Mouse (Mus musculus) embryonic facial prominence, embryonic 11.5 days (tissue): ENCODE data around the gene Cdc34. TPM values are rescaled to one million over a fixed set of nuclear protein-coding genes. Genes with fewer than 3 reads are reported as not detected.

Source experiments
- ATAC-seq: fragments of 200-750 bp; cut with Nextera tagmentation; replicated peaks from 2 replicates; pipeline ENCODE4 v1.8.0; 2017; ENCODE audit warnings: low read depth; ENCODE audit not compliant: insufficient number of reproducible peaks, low FRiP score, low TSS enrichment
- DNase-seq: peaks from one replicate; pipeline ENCODE4 v3.0.0-alpha.2; 2015; ENCODE audit warnings: low spot score
- H3K27ac ChIP-seq: fragments of 300-500 bp; sonication (generic); replicated peaks from 2 replicates; pipeline ENCODE4 v1.5.1; 2014; ENCODE audit warnings: mild to moderate bottlenecking, low read depth, low read length, control low read depth
- H3K27me3 ChIP-seq: fragments of 300-500 bp; sonication (generic); 2 replicates; pipeline ENCODE4 v1.6.1; 2014; ENCODE audit warnings: mild to moderate bottlenecking, low read length, moderate library complexity, mixed read lengths; ENCODE audit not compliant: control insufficient read depth, insufficient read depth
- H3K36me3 ChIP-seq: fragments of 300-500 bp; sonication (generic); replicated peaks from 2 replicates; pipeline ENCODE4 v1.6.1; 2014; ENCODE audit warnings: low read depth, mild to moderate bottlenecking, low read length, moderate library complexity, mixed read lengths; ENCODE audit not compliant: control insufficient read depth, insufficient read depth
- H3K4me1 ChIP-seq: fragments of 300-500 bp; sonication (generic); 2 replicates; pipeline ENCODE4 v1.6.1; 2014; ENCODE audit warnings: low read length, mixed read lengths; ENCODE audit not compliant: control insufficient read depth, insufficient read depth
- H3K4me2 ChIP-seq: fragments of 300-500 bp; sonication (generic); 2 replicates; pipeline ENCODE4 v1.6.1; 2014; ENCODE audit warnings: low read depth, mild to moderate bottlenecking, control low read depth, low read length, moderate library complexity
- H3K4me3 ChIP-seq: fragments of 300-500 bp; sonication (generic); 2 replicates; pipeline ENCODE4 v1.5.1; 2014; ENCODE audit warnings: low read depth, low read length, control low read depth
- H3K9ac ChIP-seq: fragments of 300-500 bp; sonication (generic); replicated peaks from 2 replicates; pipeline ENCODE4 v1.6.1; 2014; ENCODE audit warnings: mild to moderate bottlenecking, control low read depth, low read length
- H3K9me3 ChIP-seq: fragments of 300-500 bp; sonication (generic); replicated peaks from 2 replicates; pipeline ENCODE4 v1.6.1; 2016; ENCODE audit warnings: mild to moderate bottlenecking, low read length, inconsistent platforms, mixed read lengths; ENCODE audit not compliant: control insufficient read depth
- WGBS: fragments of 180-500 bp; shearing (Covaris S2); extraction: QIAGEN DNeasy Blood & Tissue Kit; methylation state at CpG from one replicate; pipeline ENCODE4 v1.1.7; 2014; 5-methylcytosine and 5-hydroxymethylcytosine counted together
- polyA plus RNA-seq: library from polyadenylated mRNA; unstranded; fragments of >200 nt; fragmentation: Nextera tagmentation; extraction: Ambion mirVana; gene quantifications from 2 replicates; pipeline ENCODE4 v1.2.1, GENCODE M21; 2014

Cdc34 gene
- polyA plus RNA-seq, 1 experiment from 2014 or later, result 150 TPM

GRCm38 (mm10) chr10:79684770-79685600 lies 3.0 kb downstream of the Cdc34 start:
- ATAC-seq, result no peak
- H3K9me3 ChIP-seq, result no peaks in the 10 kb centered on the region
- peaks cover 21% of the 10 kb centered on the region for H3K36me3 ChIP-seq
- no peaks in the 10 kb centered on the region for H3K27me3 ChIP-seq
- H3K4me1 ChIP-seq, result peaks cover 6% of the 10 kb centered on the region
- no peak for DNase-seq
- no peak overlapping the region for H3K4me2 ChIP-seq
- H3K9ac ChIP-seq, result no peak overlapping the region
- no peak overlapping the region for H3K27ac ChIP-seq
- H3K4me3 ChIP-seq, result no peak overlapping the region
- 94% methylated on average over 25 of the region's 25 CpGs for WGBS

DNA sequence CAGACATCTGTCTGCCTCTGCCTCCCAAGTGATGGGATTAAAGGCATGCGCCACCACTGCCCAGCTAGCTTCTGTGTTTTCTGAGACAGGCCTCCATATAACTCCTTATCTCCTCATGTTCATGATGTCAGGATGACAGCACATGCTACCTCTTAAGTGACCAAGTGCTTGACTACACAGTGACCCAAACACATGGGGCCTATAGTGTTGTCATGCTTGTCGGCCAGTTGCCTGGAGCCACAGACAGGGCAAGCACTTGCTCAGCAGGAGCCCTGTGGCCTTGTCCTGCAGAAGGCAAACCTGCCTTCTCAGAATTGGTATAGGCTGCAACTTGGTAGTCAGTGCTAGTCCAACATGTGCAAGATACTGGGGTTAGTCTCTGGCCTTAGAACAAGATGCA lies 4.2 kb downstream of the Cdc34 start:
- no peaks in the 10 kb centered on the region for H3K27me3 ChIP-seq
- H3K4me2 ChIP-seq, result no peak overlapping the region
- 89% methylated on average over 2 of the region's 2 CpGs for WGBS
- H3K9me3 ChIP-seq, result no peaks in the 10 kb centered on the region
- ATAC-seq (no peak), DNase-seq (no peak)
- no peak overlapping the region for H3K9ac ChIP-seq
- peaks cover 21% of the 10 kb centered on the region for H3K36me3 ChIP-seq
- H3K4me1 ChIP-seq, result peaks cover 6% of the 10 kb centered on the region
- no peak overlapping the region for H3K27ac ChIP-seq
- H3K4me3 ChIP-seq, result no peak overlapping the region

GRCm38 (mm10) chr10:79686691-79687090 lies 4.7 kb downstream of the Cdc34 start:
- H3K4me2 ChIP-seq, result no peak overlapping the region
- no peaks in the 10 kb centered on the region for H3K27me3 ChIP-seq
- H3K27ac ChIP-seq, result no peak overlapping the region
- no peaks in the 10 kb centered on the region for H3K9me3 ChIP-seq
- ATAC-seq (no peak), DNase-seq (no peak)
- H3K4me3 ChIP-seq, result no peak overlapping the region
- peaks cover 21% of the 10 kb centered on the region for H3K36me3 ChIP-seq
- H3K4me1 ChIP-seq, result peaks cover 6% of the 10 kb centered on the region
- WGBS, result 88% methylated on average over 1 of the region's 1 CpGs
- no peak overlapping the region for H3K9ac ChIP-seq

DNA sequence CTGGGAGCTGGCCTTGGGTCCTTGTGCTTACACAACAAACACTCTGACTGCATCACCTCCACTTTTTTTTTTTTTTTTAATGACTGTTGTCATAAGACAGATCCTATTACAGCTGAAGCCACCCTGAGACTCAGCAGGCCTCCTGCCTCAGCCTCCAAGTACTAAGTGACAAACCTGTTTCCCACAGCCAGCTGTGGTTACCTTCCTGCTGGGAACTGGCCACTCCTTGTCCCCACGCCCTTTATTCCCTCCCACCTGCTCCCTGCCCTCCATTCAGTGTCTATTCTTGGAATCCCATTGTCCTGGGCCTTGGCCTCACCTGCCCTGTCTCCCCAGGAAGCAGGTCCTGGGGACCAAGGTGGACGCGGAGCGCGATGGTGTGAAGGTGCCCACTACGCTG lies 5.5 kb downstream of the Cdc34 start:
- no peak overlapping the region for H3K9ac ChIP-seq
- H3K27me3 ChIP-seq, result no peaks in the 10 kb centered on the region
- peaks cover 6% of the 10 kb centered on the region for H3K4me1 ChIP-seq
- no peaks in the 10 kb centered on the region for H3K9me3 ChIP-seq
- no peak for DNase-seq
- no peak overlapping the region for H3K27ac ChIP-seq
- H3K4me3 ChIP-seq, result no peak overlapping the region
- peaks cover 21% of the 10 kb centered on the region for H3K36me3 ChIP-seq
- 96% methylated on average over 6 of the region's 6 CpGs for WGBS
- no peak overlapping the region for H3K4me2 ChIP-seq
- ATAC-seq, result no peak

- Histone ChIP-seq H3K36me3 (peaks cover 21% of the 10 kb centered on the region), H3K27me3 (no peaks in the 10 kb centered on the region), H3K9ac (no peak within 1 kb of the TSS), H3K9me3 (no peaks in the 10 kb centered on the region), H3K4me1 (peaks cover 2% of the 10 kb centered on the region; the same call in 1 of the 2 replicates), H3K27ac (no peak within 1 kb of the TSS), H3K4me3 (no peak within 1 kb of the TSS), H3K4me2 (no peak within 1 kb of the TSS)
- DNase-seq, result no peak
- no peak for ATAC-seq
- WGBS, result 89% methylated on average over 4 of the region's 4 CpGs
Observed at GRCm38 (mm10) chr10:79688720-79689119, 6.7 kb downstream of the Cdc34 start, which contains the start of gene Gzmm. Gzmm (plus strand) TSS chr10:79689020.

GRCm38 (mm10) chr10:79689178-79689577 lies 7.2 kb downstream of the Cdc34 start:
- Histone ChIP-seq H3K9me3 (no peaks in the 10 kb centered on the region), H3K27ac (no peak overlapping the region), H3K4me1 (no peaks in the 10 kb centered on the region), H3K27me3 (no peaks in the 10 kb centered on the region), H3K4me2 (no peak overlapping the region), H3K4me3 (no peak overlapping the region), H3K36me3 (peaks cover 21% of the 10 kb centered on the region), H3K9ac (no peak overlapping the region)
- ATAC-seq (no peak), DNase-seq (no peak)
- WGBS, result 96% methylated on average over 3 of the region's 3 CpGs

- H3K36me3 ChIP-seq, result peaks cover 10% of the 10 kb centered on the region
- H3K9me3 ChIP-seq, result no peaks in the 10 kb centered on the region
- ATAC-seq (no peak), DNase-seq (no peak)
- no peak overlapping the region for H3K9ac ChIP-seq
- 95% methylated on average over 2 of the region's 2 CpGs for WGBS
- H3K4me2 ChIP-seq, result no peak overlapping the region
- H3K4me1 ChIP-seq, result peaks cover 3% of the 10 kb centered on the region; the same call in 1 of the 2 replicates
- no peak overlapping the region for H3K27ac ChIP-seq
- no peaks in the 10 kb centered on the region for H3K27me3 ChIP-seq
- H3K4me3 ChIP-seq, result no peak overlapping the region
Observed at GRCm38 (mm10) chr10:79691986-79692548, 10.1 kb downstream of the Cdc34 start.
